Mouse (Mus musculus): ENCODE measurements around the gene Fam124b.

The Fam124b gene

GRCm38 (mm10) chr1:80218268-80218667 is at the start of gene Fam124b:
Gene Fam124b, minus strand, starts transcription at chr1:80218473.
- no peak for DNase-seq (ENCODE audit: low read depth, low spot score)

GRCm38 (mm10) chr1:80260443-80260842 is 42.2 kb upstream of the Fam124b start:
- no peak for DNase-seq (ENCODE audit: low read depth, low spot score)

GRCm38 (mm10) chr1:80258632-80259031 is 40.4 kb upstream of the Fam124b start:
- no peak for DNase-seq (ENCODE audit: low read depth, low spot score)

GRCm38 (mm10) chr1:80253309-80253708 is 35.0 kb upstream of the Fam124b start:
- DNase-seq (ENCODE audit: low read depth, low spot score): no peak

- no peak for DNase-seq (ENCODE audit: low read depth, low spot score)
These were observed 32.0 kb upstream of the Fam124b start for GRCm38 (mm10) chr1:80250247-80250646.

- DNase-seq (ENCODE audit: low read depth, low spot score): no peak
These were observed 28.9 kb upstream of the Fam124b start for GRCm38 (mm10) chr1:80247131-80247530.

- no peak for DNase-seq (ENCODE audit: low read depth, low spot score)
These were observed 25.9 kb upstream of the Fam124b start for GRCm38 (mm10) chr1:80244123-80244522.

- no peak for DNase-seq (ENCODE audit: low read depth, low spot score)
These were observed 23.3 kb upstream of the Fam124b start for GRCm38 (mm10) chr1:80241579-80241978.

- no peak for DNase-seq (ENCODE audit: low read depth, low spot score)
These were observed 21.9 kb upstream of the Fam124b start for GRCm38 (mm10) chr1:80240017-80240660.

GRCm38 (mm10) chr1:80239481-80239880 is 21.2 kb upstream of the Fam124b start:
- no peak for DNase-seq (ENCODE audit: low read depth, low spot score)

GRCm38 (mm10) chr1:80236951-80237702 is 18.9 kb upstream of the Fam124b start:
- DNase-seq (ENCODE audit: low read depth, low spot score): no peak

- no peak for DNase-seq (ENCODE audit: low read depth, low spot score)
These were observed 17.9 kb upstream of the Fam124b start for GRCm38 (mm10) chr1:80236126-80236525.

- no peak for DNase-seq (ENCODE audit: low read depth, low spot score)
These were observed 12.3 kb upstream of the Fam124b start for GRCm38 (mm10) chr1:80230612-80231011.

GRCm38 (mm10) chr1:80224839-80225412 is 6.7 kb upstream of the Fam124b start:
- no peak for DNase-seq (ENCODE audit: low read depth, low spot score)

GRCm38 (mm10) chr1:80221151-80221550 is 2.9 kb upstream of the Fam124b start:
- no peak for DNase-seq (ENCODE audit: low read depth, low spot score)

GRCm38 (mm10) chr1:80213826-80214225 is 4.4 kb downstream of the Fam124b start:
- DNase-seq (ENCODE audit: low read depth, low spot score): no peak

- no peak for DNase-seq (ENCODE audit: low read depth, low spot score)
These were observed 5.1 kb downstream of the Fam124b start for GRCm38 (mm10) chr1:80213146-80213545.

GRCm38 (mm10) chr1:80202314-80202713 is 16.0 kb downstream of the Fam124b start:
- DNase-seq (ENCODE audit: low read depth, low spot score): no peak

- no peak for DNase-seq (ENCODE audit: low read depth, low spot score)
These were observed 25.4 kb downstream of the Fam124b start for GRCm38 (mm10) chr1:80192837-80193236.

- no peak for DNase-seq (ENCODE audit: low read depth, low spot score)
These were observed 36.9 kb downstream of the Fam124b start for GRCm38 (mm10) chr1:80181414-80181805.

GRCm38 (mm10) chr1:80180767-80181413 is 37.4 kb downstream of the Fam124b start:
- DNase-seq (ENCODE audit: low read depth, low spot score): peak; percentile 25

- DNase-seq (ENCODE audit: low read depth, low spot score): peak; percentile 16
These were observed 38.1 kb downstream of the Fam124b start for GRCm38 (mm10) chr1:80180128-80180527.

Data from c-Kit-negative CD71-positive TER-119-positive erythroid progenitor cells, embryonic 14.5 days (primary cell).